Mouse (Mus musculus) bone marrow macrophage, adult 2 months (primary cell): ENCODE results near the gene Ang2. TPM values are rescaled to one million over a fixed set of nuclear protein-coding genes. Genes with fewer than 3 reads are reported as not detected.

ENCODE experiments used
- H3K27ac ChIP-seq: 2 replicates; pipeline ENCODE4 v1.5.1; 2012; ENCODE audit warnings: low read depth, low read length; ENCODE audit not compliant: insufficient read depth
- H3K4me1 ChIP-seq: 2 replicates; pipeline ENCODE4 v1.6.1; 2012; ENCODE audit warnings: low read length; ENCODE audit not compliant: control insufficient read depth, insufficient read depth
- H3K4me3 ChIP-seq: 2 replicates; pipeline ENCODE4 v1.5.1; 2012; ENCODE audit warnings: mild to moderate bottlenecking, low read length, moderate library complexity; ENCODE audit not compliant: insufficient read depth
- CTCF ChIP-seq: IDR thresholded peaks from 2 replicates; pipeline ENCODE4 v1.5.1; 2012; ENCODE audit warnings: low read depth, mild to moderate bottlenecking, low read length, moderate library complexity
- POLR2A ChIP-seq: IDR thresholded peaks from 2 replicates; pipeline ENCODE4 v1.6.1; 2012; ENCODE audit warnings: mild to moderate bottlenecking, low read depth, low read length, borderline replicate concordance
- polyA plus RNA-seq: library from polyadenylated mRNA; stranded (reverse); fragments of >200 nt; gene quantifications from 2 replicates; pipeline ENCODE4 v1.2.4, GENCODE M21; 2012; ENCODE audit not compliant: missing spikeins, insufficient read depth, insufficient read length

The Ang2 gene
- polyA plus RNA-seq, 1 experiment = not detected

DNA sequence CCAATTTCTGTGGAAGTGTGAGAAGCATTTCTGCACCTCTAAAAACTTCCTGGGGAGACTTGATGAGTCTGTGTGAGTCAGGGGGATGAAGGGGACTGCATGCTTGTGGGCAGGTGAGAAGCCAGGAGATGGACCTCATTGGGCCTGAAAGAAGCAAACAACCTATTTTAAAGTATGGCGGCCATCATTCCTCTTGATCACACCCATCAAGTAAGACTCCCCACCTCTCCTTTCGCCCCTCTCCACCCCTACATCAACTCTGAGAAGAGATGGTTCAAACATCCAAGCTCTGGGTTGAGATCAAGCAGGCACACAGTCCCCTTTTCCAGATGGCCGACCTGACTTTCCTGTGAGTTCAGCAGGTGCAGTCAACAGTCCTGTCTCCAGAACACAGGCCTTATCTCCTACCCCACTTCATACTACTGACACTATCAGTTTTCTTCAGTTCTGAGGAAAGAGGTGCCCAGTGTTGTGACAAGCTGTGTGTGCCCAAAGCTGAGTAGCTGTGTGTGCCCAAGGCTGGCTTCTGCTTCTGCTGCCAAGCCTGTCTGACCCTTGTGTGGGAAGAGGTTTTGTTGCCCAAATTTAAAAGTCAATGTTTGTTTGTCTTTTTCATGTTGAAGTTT is 48.6 kb downstream of the Ang2 start:
- H3K27ac ChIP-seq = no peak overlapping the region
- no peak for TF ChIP-seq CTCF
- no peak for TF ChIP-seq POLR2A
- H3K4me3 ChIP-seq = no peak overlapping the region

DNA sequence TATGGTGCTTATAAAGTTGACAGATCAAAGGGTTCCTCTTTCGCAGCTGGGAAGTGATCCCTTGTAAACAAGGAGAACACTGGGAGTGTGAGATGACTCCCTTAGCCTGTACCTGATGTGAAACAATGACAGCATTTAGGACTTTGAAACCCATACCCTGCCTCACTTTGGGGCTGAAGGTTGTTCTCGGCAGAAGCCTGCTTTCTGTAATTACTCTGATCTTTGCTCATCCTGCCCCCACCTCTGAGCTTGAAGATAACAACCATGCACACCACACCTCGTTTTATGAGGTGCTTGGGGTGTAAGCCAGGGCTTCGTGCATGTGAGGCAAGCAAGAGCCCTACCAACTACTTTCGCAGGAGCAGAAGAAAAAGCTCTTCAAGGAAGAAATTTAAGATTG is 49.8 kb downstream of the Ang2 start:
- Histone ChIP-seq H3K4me1 (no peaks in the 10 kb centered on the region), H3K27ac (no peak overlapping the region), H3K4me3 (no peak overlapping the region)
- TF ChIP-seq POLR2A = no peak
- TF ChIP-seq CTCF = no peak

More for the DNA sequence above, 48.6 kb downstream of the Ang2 start:
- no peaks in the 10 kb centered on the region for H3K4me1 ChIP-seq

DNA sequence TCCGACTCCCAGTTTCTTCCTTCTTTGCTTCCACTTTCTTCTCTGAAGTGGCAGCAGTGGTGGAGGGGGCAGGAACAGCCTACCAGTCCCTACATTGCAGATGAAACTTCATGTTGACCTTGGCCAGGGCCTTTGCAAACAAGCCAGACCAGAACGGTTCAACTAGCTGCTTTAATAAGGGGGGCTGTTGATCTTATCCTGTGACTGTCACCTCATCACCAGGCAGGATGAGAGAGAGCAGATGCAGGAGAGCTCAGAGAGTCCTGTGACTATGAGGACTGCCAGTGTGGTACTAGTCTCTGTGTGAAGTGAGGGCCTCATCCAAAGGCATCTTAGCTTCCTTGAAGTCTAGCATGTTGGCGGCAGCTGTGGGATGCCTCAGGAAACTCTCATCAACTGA is 50.9 kb downstream of the Ang2 start:
- no peak overlapping the region for H3K27ac ChIP-seq
- H3K4me3 ChIP-seq = no peak overlapping the region
- TF ChIP-seq CTCF = no peak
- no peak for TF ChIP-seq POLR2A
- H3K4me1 ChIP-seq = peaks cover 2% of the 10 kb centered on the region; the same call in 1 of the 2 replicates

DNA sequence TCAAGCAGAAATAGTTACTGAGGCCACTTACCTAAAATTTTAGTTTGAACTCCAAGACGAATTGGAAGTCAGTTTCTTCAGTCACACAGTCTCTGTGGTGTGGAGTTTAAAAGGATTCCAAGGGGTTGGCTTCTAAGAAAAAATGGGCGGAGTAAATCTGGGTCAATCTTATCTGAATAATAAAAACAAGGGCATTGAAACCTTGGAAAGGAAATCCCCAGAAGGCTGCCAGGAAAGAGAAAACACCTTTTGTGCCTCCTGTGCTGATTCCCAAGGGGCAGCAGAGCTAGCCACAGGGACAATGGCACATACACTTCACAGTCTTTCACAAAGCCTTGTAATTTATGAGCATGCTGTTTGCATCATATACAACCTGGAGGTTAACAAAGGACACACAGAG is 52.3 kb downstream of the Ang2 start, which contains the start of gene Rnase1:
Rnase1 (minus strand) TSS at position 101 of the 400 bp plus-strand sequence.
- peaks cover 2% of the 10 kb centered on the region; the same call in 1 of the 2 replicates for H3K4me1 ChIP-seq
- TF ChIP-seq CTCF = no peak
- TF ChIP-seq POLR2A = no peak
- H3K4me3 ChIP-seq = no peak within 1 kb of the TSS
- H3K27ac ChIP-seq = no peak within 1 kb of the TSS

DNA sequence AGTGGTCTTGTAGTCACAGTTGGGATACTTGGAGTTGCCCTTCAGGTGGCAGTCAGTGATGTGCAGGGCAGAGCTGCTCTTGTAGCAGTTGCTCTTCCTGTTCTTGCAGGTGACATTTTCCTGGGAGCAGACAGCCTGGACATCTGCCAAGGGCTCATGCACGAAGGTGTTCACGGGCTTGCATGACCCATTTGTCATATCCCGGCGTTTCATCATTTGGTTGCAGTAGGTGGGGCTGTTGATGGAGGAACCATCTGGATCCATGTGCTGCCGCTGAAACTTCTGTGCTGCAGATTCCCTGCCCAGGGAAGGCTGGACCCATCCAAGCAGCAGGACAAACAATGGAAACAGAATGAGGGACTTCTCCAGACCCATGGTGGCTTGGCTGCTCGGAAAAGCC is 53.4 kb downstream of the Ang2 start:
- TF ChIP-seq CTCF = no peak
- no peak for TF ChIP-seq POLR2A
- Histone ChIP-seq H3K4me3 (no peak overlapping the region), H3K4me1 (peaks cover 6% of the 10 kb centered on the region), H3K27ac (no peak overlapping the region)

Other genes with a start within 250 kb of the Ang2 start
- 1.7 and 4.5 TPM in 2 replicates for gene Pnp2, start 243.2 kb downstream of the Ang2 start, polyA plus RNA-seq
- gene Rnase10, start 191.4 kb downstream of the Ang2 start, polyA plus RNA-seq = not detected in 2 replicates
- gene Rnase9, start 157.3 kb downstream of the Ang2 start, polyA plus RNA-seq = not detected in 2 replicates
- not detected in 2 replicates for gene Rnase11, start 149.0 kb downstream of the Ang2 start, polyA plus RNA-seq
- not detected in 2 replicates for gene Rnase12, start 141.5 kb downstream of the Ang2 start, polyA plus RNA-seq
- not detected in 2 replicates for gene Olfr750, start 124.7 kb downstream of the Ang2 start, polyA plus RNA-seq
- gene Rnase4, start 108.1 kb downstream of the Ang2 start, polyA plus RNA-seq = 164 and 169 TPM in 2 replicates
- 31.9 and 39.4 TPM in 2 replicates for gene Ang, start 108.0 kb downstream of the Ang2 start, polyA plus RNA-seq
- gene Eddm3b, start 84.7 kb downstream of the Ang2 start, polyA plus RNA-seq = not detected in 2 replicates
- 25.6 and 26.6 TPM in 2 replicates for gene Rnase6, start 75.2 kb downstream of the Ang2 start, polyA plus RNA-seq
- gene Rnase1, start 52.4 kb downstream of the Ang2 start, polyA plus RNA-seq = not detected in 2 replicates
- not detected in 2 replicates for gene Rnase2b, start 36.9 kb downstream of the Ang2 start, polyA plus RNA-seq
- gene Ear14, start 4.2 kb upstream of the Ang2 start, polyA plus RNA-seq = not detected in 2 replicates
- gene Rnase2a, start 57.0 kb upstream of the Ang2 start, polyA plus RNA-seq = not detected in 2 replicates
- not detected in 2 replicates for gene Gm7247, start 162.6 kb upstream of the Ang2 start, polyA plus RNA-seq
- gene Vmn2r88, start 211.7 kb upstream of the Ang2 start, polyA plus RNA-seq = not detected in 2 replicates